Mouse (Mus musculus): Measurements from ENCODE around the gene Ankrd12. TPM values are rescaled to one million over a fixed set of nuclear protein-coding genes. Genes with fewer than 3 reads are reported as not detected.

The Ankrd12 gene
- polyA plus RNA-seq, 1 experiment from 2014 or later: 29.0 TPM

- no peaks in the 10 kb centered on the region for H3K9me3 ChIP-seq
- H3K4me2 ChIP-seq: no peak overlapping the region
- no peaks in the 10 kb centered on the region for H3K36me3 ChIP-seq
- no peak overlapping the region for H3K9ac ChIP-seq
- no peak for ATAC-seq (ENCODE audit: insufficient read depth, low FRiP score, low read depth)
- H3K27ac ChIP-seq: no peak overlapping the region
- no peaks in the 10 kb centered on the region for H3K27me3 ChIP-seq (replicated peaks)
- H3K4me3 ChIP-seq (replicated peaks): no peak overlapping the region
- WGBS: 61% methylated on average over 3 of the region's 3 CpGs
- H3K4me1 ChIP-seq: 0 out of 2 replicates have a peak, but pooled peaks cover 4% of the 10 kb centered on the region
These were observed 117.9 kb downstream of the Ankrd12 start for GRCm38 (mm10) chr17:65959011-65959410.

DNA sequence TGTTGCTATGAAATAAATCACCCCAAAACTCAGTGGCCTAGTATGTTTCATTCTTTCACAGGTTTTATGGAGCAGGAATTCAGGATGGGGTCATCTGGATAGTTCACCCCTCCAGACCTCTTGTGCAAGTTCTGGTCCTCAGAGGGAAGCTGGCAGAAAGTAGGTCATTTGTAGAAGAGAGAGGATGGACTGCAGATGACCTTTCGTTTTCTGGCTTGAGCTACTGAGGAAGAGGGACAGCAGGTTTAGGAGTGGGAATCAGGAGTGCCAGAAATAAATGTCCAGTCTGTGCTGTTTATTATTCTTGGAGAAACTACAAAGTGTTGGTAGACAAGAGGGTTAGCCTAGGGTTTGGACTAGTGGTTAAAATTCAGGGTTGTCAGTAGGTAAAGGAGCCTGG, 118.5 kb downstream of the Ankrd12 start:
- 81% methylated on average over 1 of the region's 1 CpGs for WGBS
- no peaks in the 10 kb centered on the region for H3K9me3 ChIP-seq
- H3K4me3 ChIP-seq (replicated peaks): no peak overlapping the region
- no peak overlapping the region for H3K27ac ChIP-seq
- no peaks in the 10 kb centered on the region for H3K27me3 ChIP-seq (replicated peaks)
- H3K36me3 ChIP-seq: no peaks in the 10 kb centered on the region
- ATAC-seq (ENCODE audit: insufficient read depth, low FRiP score, low read depth): no peak
- 0 out of 2 replicates have a peak, but pooled peaks cover 4% of the 10 kb centered on the region for H3K4me1 ChIP-seq
- H3K4me2 ChIP-seq: no peak overlapping the region
- H3K9ac ChIP-seq: no peak overlapping the region

DNA sequence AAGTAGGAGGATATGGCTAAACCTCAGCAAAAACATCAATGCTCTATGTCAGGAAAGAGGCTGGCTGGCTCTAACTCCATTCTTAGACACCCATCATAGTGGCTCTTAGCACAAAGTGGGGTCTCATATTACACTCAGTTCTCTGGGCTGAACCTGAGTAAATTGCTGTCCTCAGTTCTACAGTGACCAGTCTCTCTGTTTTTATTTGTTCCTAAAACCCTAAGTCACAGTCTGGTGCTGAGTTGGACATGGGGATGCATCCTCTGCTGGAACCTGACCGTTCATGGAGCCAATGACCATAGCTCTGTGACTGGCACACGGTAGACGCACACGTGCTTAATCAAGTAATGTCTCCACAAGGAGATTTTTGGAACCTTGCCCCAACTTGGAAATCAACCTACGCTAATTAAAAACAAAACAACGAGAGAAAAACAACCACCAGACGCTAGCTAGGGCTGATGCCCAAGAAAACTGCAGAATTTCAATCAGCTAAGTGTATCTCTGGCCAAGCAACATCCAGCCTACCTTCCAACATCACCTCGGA, 119.0 kb downstream of the Ankrd12 start:
- 90% methylated on average over 8 of the region's 8 CpGs for WGBS
- no peak for ATAC-seq (ENCODE audit: insufficient read depth, low FRiP score, low read depth)
- Histone ChIP-seq H3K27me3 (replicated peaks) (no peaks in the 10 kb centered on the region), H3K9me3 (no peaks in the 10 kb centered on the region), H3K4me1 (0 out of 2 replicates have a peak, but pooled peaks cover 4% of the 10 kb centered on the region), H3K4me2 (no peak overlapping the region), H3K27ac (no peak overlapping the region), H3K9ac (no peak overlapping the region), H3K36me3 (no peaks in the 10 kb centered on the region), H3K4me3 (replicated peaks) (no peak overlapping the region)

DNA sequence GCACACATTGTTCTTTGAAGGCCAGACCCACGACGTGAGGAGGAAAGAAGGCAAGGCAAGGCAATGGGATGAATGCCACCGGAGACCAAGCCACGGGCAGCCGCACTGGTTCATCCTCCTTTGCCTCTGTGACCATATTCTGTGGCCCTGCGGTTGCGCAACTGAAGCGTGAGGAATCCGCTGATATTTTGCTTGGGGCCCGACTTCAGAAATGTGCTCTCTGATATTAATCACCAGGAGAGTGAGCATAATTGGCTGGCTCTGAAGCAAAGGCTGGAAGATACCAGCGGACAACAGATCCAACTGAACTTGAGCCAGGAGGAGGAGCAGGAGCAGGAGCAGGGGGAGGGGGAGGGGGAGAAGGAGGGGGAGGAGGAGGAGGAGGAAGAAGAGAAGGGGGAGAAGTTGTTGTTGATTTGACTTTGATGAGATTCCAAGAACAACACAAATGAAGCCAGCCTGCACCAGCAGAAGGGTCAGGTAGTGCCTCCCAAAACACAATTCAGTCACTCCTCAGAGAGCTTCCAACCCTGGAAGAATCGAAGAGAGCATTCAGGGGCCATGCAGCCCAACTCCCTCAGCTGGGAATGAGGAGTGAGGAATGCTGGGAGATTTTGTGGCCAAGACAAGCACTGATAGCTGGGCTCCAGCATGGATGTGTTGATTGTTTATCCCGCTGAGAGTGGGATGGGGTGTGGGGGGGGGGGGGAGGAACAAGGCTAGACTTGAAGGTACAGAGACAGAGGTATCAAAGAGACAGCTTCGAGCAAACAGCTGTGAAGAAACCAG, 119.7 kb downstream of the Ankrd12 start:
- ATAC-seq (ENCODE audit: insufficient read depth, low FRiP score, low read depth): no peak
- no peak overlapping the region for H3K4me2 ChIP-seq
- no peak overlapping the region for H3K9ac ChIP-seq
- 0 out of 2 replicates have a peak, but pooled peaks cover 4% of the 10 kb centered on the region for H3K4me1 ChIP-seq
- H3K27ac ChIP-seq: no peak overlapping the region
- H3K36me3 ChIP-seq: no peaks in the 10 kb centered on the region
- no peak overlapping the region for H3K4me3 ChIP-seq (replicated peaks)
- 62% methylated on average over 14 of the region's 14 CpGs for WGBS
- no peaks in the 10 kb centered on the region for H3K9me3 ChIP-seq
- no peaks in the 10 kb centered on the region for H3K27me3 ChIP-seq (replicated peaks)

DNA sequence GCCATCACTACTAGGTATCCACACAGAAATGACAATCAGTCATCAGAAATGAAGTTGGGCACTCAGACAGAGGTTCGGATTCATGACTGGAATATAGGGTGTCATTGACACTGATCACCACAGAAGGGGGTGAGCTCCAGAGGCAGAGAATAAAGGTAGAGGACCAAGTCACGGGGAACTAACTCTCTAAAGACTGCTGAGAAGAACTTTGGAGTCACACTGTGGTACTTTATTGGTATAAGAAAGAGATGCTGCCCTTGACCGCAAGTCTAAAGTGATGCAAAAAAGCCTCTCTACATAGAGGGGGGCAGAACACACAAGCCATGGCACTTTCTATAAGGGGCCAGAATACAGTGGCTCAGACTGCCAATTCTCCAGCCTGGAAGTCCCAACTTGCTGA, 120.7 kb downstream of the Ankrd12 start:
- 78% methylated on average over 3 of the region's 3 CpGs for WGBS
- Histone ChIP-seq H3K4me1 (0 out of 2 replicates have a peak, but pooled peaks cover 4% of the 10 kb centered on the region), H3K27me3 (replicated peaks) (no peaks in the 10 kb centered on the region), H3K4me3 (replicated peaks) (no peak overlapping the region), H3K9ac (no peak overlapping the region), H3K36me3 (no peaks in the 10 kb centered on the region), H3K4me2 (no peak overlapping the region), H3K9me3 (no peaks in the 10 kb centered on the region), H3K27ac (no peak overlapping the region)
- ATAC-seq (ENCODE audit: insufficient read depth, low FRiP score, low read depth): no peak

GRCm38 (mm10) chr17:65953959-65954358, 122.9 kb downstream of the Ankrd12 start:
- H3K27ac ChIP-seq: no peak overlapping the region
- no peaks in the 10 kb centered on the region for H3K9me3 ChIP-seq
- no peak overlapping the region for H3K4me2 ChIP-seq
- H3K4me3 ChIP-seq (replicated peaks): no peak overlapping the region
- WGBS: 68% methylated on average over 4 of the region's 4 CpGs
- H3K4me1 ChIP-seq: peaks cover 10% of the 10 kb centered on the region; the same call in 1 of the 2 replicates
- H3K9ac ChIP-seq: no peak overlapping the region
- no peaks in the 10 kb centered on the region for H3K36me3 ChIP-seq
- H3K27me3 ChIP-seq (replicated peaks): no peaks in the 10 kb centered on the region
- ATAC-seq (ENCODE audit: insufficient read depth, low FRiP score, low read depth): no peak

GRCm38 (mm10) chr17:65952083-65952482, 124.8 kb downstream of the Ankrd12 start:
- no peak for ATAC-seq (ENCODE audit: insufficient read depth, low FRiP score, low read depth)
- Histone ChIP-seq H3K36me3 (peaks cover 9% of the 10 kb centered on the region; the same call in 1 of the 2 replicates), H3K4me2 (no peak overlapping the region), H3K9me3 (no peaks in the 10 kb centered on the region), H3K4me1 (peaks cover 8% of the 10 kb centered on the region; the same call in 1 of the 2 replicates), H3K27ac (no peak overlapping the region), H3K27me3 (replicated peaks) (no peaks in the 10 kb centered on the region), H3K4me3 (replicated peaks) (no peak overlapping the region), H3K9ac (no peak overlapping the region)
- 89% methylated on average over 5 of the region's 5 CpGs for WGBS

DNA sequence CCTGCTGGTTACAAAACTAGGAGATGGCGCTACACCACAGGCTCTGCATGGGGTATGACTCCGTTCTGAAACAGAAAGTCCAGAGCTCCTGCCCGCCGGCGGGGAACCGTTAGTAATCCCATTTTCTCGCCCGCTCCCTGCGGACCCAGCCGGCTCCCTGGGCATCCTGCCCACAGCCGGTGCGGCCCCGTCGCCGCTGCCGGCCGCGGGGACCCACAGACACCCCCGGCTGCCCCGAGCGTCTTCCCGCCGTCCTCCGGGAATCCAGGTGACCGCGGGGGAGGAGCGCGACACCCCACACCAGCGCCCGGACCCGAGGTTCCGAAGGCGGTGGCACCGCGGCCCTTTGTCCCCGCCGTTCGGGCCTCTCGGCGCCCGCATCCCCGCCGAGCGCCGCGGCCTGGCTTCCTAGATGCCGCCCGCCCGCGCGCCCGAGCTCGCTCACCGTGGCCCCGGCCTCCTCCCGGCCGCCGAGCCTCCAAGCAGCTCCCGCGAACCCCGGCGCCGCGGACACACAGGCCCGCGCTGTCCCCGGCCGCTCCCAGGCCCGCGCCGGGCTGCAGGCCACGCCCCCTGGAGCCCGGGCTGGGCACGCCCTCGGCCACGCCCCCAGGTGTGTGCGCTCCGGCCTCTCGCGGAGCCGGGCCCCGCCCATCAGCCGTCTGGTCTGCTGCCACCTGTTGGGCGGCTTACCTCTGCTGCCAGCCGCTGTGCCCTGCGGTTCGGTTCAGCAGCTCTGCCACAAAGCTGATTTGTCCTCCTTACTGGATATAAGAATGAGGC, 126.1 kb downstream of the Ankrd12 start, which contains the start of gene Twsg1:
Gene Twsg1, minus strand, starts transcription at position 605 of the 783 bp plus-strand sequence.
- peak within 1 kb of the TSS; percentile 83 for H3K4me3 ChIP-seq (replicated peaks)
- peak within 1 kb of the TSS; percentile 88 for H3K27ac ChIP-seq
- no peaks in the 10 kb centered on the region for H3K27me3 ChIP-seq (replicated peaks)
- H3K4me1 ChIP-seq: peaks cover 6% of the 10 kb centered on the region; the same call in 1 of the 2 replicates
- peaks cover 13% of the 10 kb centered on the region; the same call in 1 of the 2 replicates for H3K36me3 ChIP-seq
- peak within 1 kb of the TSS; percentile 58 for H3K4me2 ChIP-seq
- H3K9ac ChIP-seq: peak within 1 kb of the TSS; percentile 83
- peak; percentile 96 for ATAC-seq (ENCODE audit: insufficient read depth, low FRiP score, low read depth)
- no peaks in the 10 kb centered on the region for H3K9me3 ChIP-seq
- WGBS: under 1% methylated on average over 78 of the region's 87 CpGs

DNA sequence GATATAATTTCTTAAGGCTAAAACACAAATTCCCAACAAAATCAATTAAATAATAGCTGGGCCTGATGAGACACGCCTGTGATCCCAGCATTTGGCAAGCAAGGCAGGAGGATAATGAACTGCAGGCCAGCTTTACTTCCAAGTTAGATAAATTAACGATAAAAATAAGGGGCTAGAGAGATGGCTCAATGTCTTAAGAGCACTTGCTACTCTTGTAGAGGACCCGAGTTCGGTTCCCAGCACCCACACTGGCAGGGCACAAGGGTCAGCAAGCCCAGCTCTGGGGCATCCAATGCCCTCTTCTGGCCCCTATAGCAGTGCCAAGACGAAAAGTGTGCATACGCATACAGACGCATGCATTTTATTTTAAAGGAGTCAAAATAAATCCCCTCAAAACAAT, 126.7 kb downstream of the Ankrd12 start:
- peak overlapping the region; percentile 83 for H3K9ac ChIP-seq
- H3K4me3 ChIP-seq (replicated peaks): peak overlapping the region; percentile 83
- no peak for ATAC-seq (ENCODE audit: insufficient read depth, low FRiP score, low read depth)
- WGBS: 30% methylated on average over 7 of the region's 7 CpGs
- H3K27me3 ChIP-seq (replicated peaks): no peaks in the 10 kb centered on the region
- peak overlapping the region; percentile 58 for H3K4me2 ChIP-seq
- peaks cover 18% of the 10 kb centered on the region; the same call in 1 of the 2 replicates for H3K36me3 ChIP-seq
- H3K4me1 ChIP-seq: peaks cover 6% of the 10 kb centered on the region; the same call in 1 of the 2 replicates
- H3K27ac ChIP-seq: peak overlapping the region; percentile 88; the same call in 1 of the 2 replicates
- no peaks in the 10 kb centered on the region for H3K9me3 ChIP-seq

- no peak overlapping the region for H3K27ac ChIP-seq
- no peaks in the 10 kb centered on the region for H3K27me3 ChIP-seq (replicated peaks)
- H3K36me3 ChIP-seq: peaks cover 21% of the 10 kb centered on the region; the same call in 1 of the 2 replicates
- H3K4me3 ChIP-seq (replicated peaks): no peak overlapping the region
- H3K9ac ChIP-seq: no peak overlapping the region
- no peak overlapping the region for H3K4me2 ChIP-seq
- 82% methylated on average over 8 of the region's 8 CpGs for WGBS
- no peaks in the 10 kb centered on the region for H3K9me3 ChIP-seq
- no peak for ATAC-seq (ENCODE audit: insufficient read depth, low FRiP score, low read depth)
- peaks cover 6% of the 10 kb centered on the region; the same call in 1 of the 2 replicates for H3K4me1 ChIP-seq
These were observed 129.6 kb downstream of the Ankrd12 start for GRCm38 (mm10) chr17:65947307-65947706.

- no peak for ATAC-seq (ENCODE audit: insufficient read depth, low FRiP score, low read depth)
- Histone ChIP-seq H3K9me3 (no peaks in the 10 kb centered on the region), H3K4me2 (no peak overlapping the region), H3K27ac (no peak overlapping the region), H3K4me1 (peaks cover 17% of the 10 kb centered on the region), H3K9ac (no peak overlapping the region), H3K36me3 (peaks cover 21% of the 10 kb centered on the region; the same call in 1 of the 2 replicates), H3K27me3 (replicated peaks) (no peaks in the 10 kb centered on the region), H3K4me3 (replicated peaks) (no peak overlapping the region)
- 88% methylated on average over 2 of the region's 2 CpGs for WGBS
These were observed 131.5 kb downstream of the Ankrd12 start for GRCm38 (mm10) chr17:65945420-65945819.
